Mouse (Mus musculus): Measurements from ENCODE around the gene Yju2. TPM values are rescaled to one million over a fixed set of nuclear protein-coding genes. Genes with fewer than 3 reads are reported as not detected.

The Yju2 gene
- 10 to 100 TPM; 23.3 to 30.4 TPM for total RNA-seq (2023)

DNA sequence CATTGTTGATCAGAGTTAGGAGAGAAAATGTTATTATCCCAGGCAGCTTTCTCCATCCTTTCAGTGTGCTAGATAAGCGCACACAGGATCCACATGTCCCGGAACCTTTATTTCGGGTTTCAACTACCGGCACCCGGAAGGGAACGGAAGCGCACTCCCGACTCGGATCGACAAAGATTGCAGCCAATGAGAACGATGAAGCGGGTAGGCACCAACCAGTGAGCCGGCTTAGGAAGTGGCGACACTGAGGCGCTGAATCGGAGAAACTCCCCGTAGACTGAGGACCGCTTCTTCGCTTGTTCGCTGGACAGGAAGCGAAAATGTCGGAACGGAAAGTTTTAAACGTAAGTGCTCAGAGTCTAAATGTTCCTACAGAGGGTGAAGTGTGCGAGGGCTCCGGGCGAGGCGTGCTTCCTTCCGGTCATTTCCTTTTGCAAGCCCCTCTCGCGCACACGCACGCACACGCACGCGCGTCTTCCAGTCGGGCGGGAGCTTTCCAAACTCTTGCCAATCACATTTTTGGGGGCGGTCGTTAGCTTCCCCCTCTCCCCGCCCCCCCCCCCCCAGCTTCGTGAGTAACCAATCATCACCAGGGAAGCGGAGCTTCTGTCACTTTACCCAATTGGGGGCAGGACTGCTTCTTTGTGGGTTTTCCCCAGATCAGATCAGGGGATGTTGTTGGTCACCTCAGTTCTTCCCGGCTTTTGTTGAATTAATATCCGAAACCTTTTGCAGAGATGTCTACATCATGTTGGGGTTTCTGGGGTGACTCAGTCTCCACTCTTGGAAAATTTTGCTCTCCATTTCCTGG lies at the start of gene Yju2:
Gene Yju2, plus strand, starts transcription at position 182 of the 811 bp plus-strand sequence.

GRCm38 (mm10) chr17:55949400-55949799 lies 9.5 kb upstream of the Yju2 start, which contains the start of gene Zfp119b:
Gene Zfp119b, minus strand, starts transcription at chr17:55949500.

GRCm38 (mm10) chr17:55952447-55953027 lies 6.4 kb upstream of the Yju2 start, which contains the start of gene Ebi3:
Gene Ebi3, plus strand, starts transcription at chr17:55952640.

DNA sequence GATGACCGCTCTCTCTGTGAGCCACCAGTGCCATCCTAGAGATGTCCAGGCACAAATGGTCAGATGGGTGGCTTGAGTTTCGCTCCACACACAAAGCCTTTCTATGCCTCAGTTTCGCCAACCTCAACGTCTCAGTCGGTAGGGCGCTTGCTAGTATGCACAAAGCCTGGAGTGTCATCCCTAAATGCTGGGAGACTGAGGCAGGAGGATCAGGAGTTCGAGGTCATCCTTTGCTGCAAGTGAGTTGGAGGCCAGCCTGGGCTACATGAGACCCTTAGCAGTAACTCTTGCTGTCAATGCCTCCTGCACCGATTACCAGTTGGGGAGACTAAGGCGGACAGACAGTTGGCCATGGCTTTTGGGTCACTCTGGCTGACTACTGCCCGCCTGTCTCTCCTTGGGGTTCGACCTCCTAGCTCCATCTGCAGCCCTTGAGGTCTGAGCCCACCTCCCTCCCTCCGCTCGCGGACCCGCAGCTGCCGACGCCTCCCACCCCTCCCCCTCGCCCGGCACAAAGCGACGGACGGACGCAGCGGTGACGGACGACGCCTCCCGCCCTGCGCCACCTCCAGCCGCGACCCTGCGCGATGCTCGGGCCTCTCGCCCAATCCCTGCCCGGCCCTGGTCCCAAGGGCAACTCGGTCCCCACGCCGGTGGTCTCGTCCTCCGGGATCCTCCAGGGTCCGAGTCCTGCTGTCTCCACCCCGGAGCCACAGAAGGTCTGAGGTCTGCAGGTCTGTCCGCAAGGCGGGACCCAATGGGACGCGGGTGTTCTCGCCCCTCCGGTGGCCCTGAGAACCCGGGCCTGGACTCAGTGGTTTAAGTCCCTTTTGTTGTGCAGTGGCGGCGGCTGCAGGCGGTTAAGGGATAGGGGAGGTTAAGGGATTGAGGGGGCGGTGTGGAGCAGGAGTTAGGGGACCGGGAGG lies 11.3 kb downstream of the Yju2 start, which contains the start of gene Shd:
Gene Shd, plus strand, starts transcription at position 502 of the 926 bp plus-strand sequence.

GRCm38 (mm10) chr17:55986030-55986961 lies 27.4 kb downstream of the Yju2 start, which contains the start of gene Fsd1:
Gene Fsd1, plus strand, starts transcription at chr17:55986509.

DNA sequence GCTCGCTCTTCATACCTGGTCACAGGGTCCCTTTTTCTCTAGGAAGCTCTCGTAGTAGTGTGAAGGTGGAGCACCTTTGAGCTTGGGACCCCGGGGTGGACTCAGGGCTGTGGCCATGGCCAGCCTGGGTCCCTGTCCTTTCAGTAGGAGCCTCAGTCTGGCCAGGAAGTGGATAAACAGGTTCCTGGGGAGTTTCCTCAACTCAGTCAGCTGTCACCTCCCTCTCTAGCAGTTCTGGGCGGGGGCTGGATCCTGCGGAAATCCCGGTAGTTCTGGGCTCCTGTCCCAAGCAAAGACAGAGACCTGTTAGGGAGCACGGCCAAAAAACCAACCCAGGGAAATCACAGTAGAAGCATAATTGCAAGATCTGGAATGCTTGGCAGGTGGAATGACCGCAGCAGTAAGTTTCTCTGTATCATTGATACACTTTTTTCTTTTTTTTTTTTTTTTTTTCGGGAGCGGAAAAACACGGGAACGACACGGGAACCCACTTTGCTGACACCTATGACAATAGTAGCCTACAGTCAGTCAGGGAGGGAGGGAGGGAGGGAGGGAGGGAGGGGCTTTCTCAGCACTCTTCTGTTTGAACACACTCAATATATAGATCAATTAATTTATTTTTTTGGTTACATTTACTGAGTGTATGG lies 46.6 kb downstream of the Yju2 start, which contains the start of the genes Stap2 and Mpnd:
Gene Stap2, minus strand, starts transcription at position 170 of the 647 bp plus-strand sequence.
Gene Mpnd, plus strand, starts transcription at position 297 of the 647 bp plus-strand sequence.

Other genes starting within 250 kb of the Yju2 start
- gene Pot1b, start 246.5 kb upstream of the Yju2 start, total RNA-seq (2023): 100 to 1,000 TPM; 187 to 196 TPM
- gene Adgre4, start 209.1 kb upstream of the Yju2 start, total RNA-seq (2023): 100 to 1,000 TPM; 374 to 402 TPM
- 1 to 10 TPM; 3.9 to 5.7 TPM for gene Zfp119a, start 80.2 kb upstream of the Yju2 start, total RNA-seq (2023)
- 10 to 100 TPM in 1 of 2 experiments, 1 to 10 TPM in 1; 5.7 to 10.1 TPM for gene Zfp959, start 67.0 kb upstream of the Yju2 start, total RNA-seq (2023)
- 1 to 10 TPM; 3.8 to 4.3 TPM for gene Zfp119b, start 9.6 kb upstream of the Yju2 start, total RNA-seq (2023)
- gene Ebi3, start 6.5 kb upstream of the Yju2 start, total RNA-seq (2023): 100 to 1,000 TPM; 104 to 106 TPM
- 1 to 10 TPM in 1 of 2 experiments, under 1 TPM in 1; 0.88 to 1.3 TPM for gene Shd, start 11.4 kb downstream of the Yju2 start, total RNA-seq (2023)
- gene Fsd1, start 27.4 kb downstream of the Yju2 start, total RNA-seq (2023): not detected
- gene Stap2, start 46.5 kb downstream of the Yju2 start, total RNA-seq (2023): 1 to 10 TPM in 1 of 2 experiments, under 1 TPM in 1; 0.76 to 1.3 TPM
- gene Mpnd, start 46.6 kb downstream of the Yju2 start, total RNA-seq (2023): 10 to 100 TPM; 42.0 to 43.1 TPM
- gene Sh3gl1, start 77.5 kb downstream of the Yju2 start, total RNA-seq (2023): 10 to 100 TPM; 50.9 to 57.1 TPM
- gene Chaf1a, start 81.3 kb downstream of the Yju2 start, total RNA-seq (2023): 1 to 10 TPM; 1.6 to 2.1 TPM
- gene Ubxn6, start 115.9 kb downstream of the Yju2 start, total RNA-seq (2023): 10 to 100 TPM; 41.1 to 44.6 TPM
- 10 to 100 TPM; 48.3 to 48.7 TPM for gene Hdgfl2, start 120.5 kb downstream of the Yju2 start, total RNA-seq (2023)
- not detected for gene Plin4, start 150.7 kb downstream of the Yju2 start, total RNA-seq (2023)
- gene Plin5, start 158.5 kb downstream of the Yju2 start, total RNA-seq (2023): not detected
- 1 to 10 TPM in 1 of 2 experiments, not detected in 1; 3.7 TPM for gene Lrg1, start 162.9 kb downstream of the Yju2 start, total RNA-seq (2023)
- gene Sema6b, start 181.2 kb downstream of the Yju2 start, total RNA-seq (2023): 1 to 10 TPM; 2.7 to 3.7 TPM
- gene Tnfaip8l1, start 203.4 kb downstream of the Yju2 start, total RNA-seq (2023): under 1 TPM; 0.33 to 0.39 TPM
- gene Mydgf, start 224.8 kb downstream of the Yju2 start, total RNA-seq (2023): 10 to 100 TPM; 43.5 to 54.0 TPM

Data from monocyte, adult 59 days (primary cell).